Mouse (Mus musculus): Measurements from ENCODE around the gene Gmds. TPM values are rescaled to one million over a fixed set of nuclear protein-coding genes. Genes with fewer than 3 reads are reported as not detected.

Gene Gmds
- polyA plus RNA-seq, 1 experiment from 2014 or later: 24.7 TPM

DNA sequence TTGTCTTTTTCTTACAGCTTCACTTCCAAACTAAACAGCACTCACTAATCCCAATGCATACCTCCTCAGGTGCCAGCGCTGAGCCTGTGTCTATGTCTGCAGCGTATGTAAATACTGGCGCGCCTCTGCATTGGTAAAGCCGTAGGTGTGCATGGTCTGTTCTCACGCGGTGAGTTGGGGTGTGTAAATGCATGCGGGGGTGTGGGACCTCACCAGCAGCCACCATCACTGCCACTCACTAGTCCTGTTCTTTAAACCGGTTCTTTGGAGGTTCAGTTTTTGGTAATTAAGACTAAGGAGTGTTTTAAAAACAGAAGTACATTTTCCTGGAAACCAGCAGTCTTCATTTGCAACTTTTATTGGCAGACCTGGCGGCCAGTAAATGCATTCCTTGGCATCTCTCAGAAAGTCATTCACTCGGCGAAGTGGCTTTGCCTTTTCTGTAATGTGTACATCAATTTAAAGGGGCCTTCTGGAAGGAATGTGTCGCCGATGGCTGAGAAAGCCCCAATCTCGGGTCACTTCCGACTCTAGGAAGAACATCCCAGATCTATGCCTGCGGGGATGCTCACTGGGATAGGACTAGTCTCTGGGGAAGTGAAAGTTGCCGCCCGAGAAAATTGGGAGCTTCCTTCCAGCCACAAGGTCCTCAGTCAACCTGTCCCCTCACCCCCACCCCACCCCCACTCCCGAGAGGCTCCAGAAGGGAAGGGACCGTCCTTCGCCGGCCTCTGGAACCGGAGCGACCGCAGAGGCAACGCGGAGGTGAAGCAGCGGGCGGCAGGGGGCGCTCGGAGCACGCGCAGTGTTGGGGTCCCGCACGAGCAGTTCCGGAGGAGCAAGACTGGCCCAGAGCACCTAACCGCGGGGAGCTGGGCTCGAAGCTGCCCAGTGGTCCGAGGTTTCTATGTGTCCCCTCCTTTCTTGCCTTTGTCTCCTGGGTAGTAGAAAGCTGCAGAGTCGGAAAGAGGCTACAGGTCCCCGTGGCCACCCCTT is 537.7 kb downstream of the Gmds start:
- no peaks in the 10 kb centered on the region for H3K36me3 ChIP-seq
- peak overlapping the region; percentile 75 for H3K4me2 ChIP-seq
- H3K27me3 ChIP-seq (replicated peaks): peaks cover 92% of the 10 kb centered on the region
- peak; percentile 48; the same call in 1 of the 2 replicates for ATAC-seq (ENCODE audit: extremely low read depth, insufficient number of reproducible peaks, low FRiP score, low TSS enrichment)
- H3K27ac ChIP-seq (replicated peaks): no peak overlapping the region
- H3K4me1 ChIP-seq: peaks cover 41% of the 10 kb centered on the region
- no peaks in the 10 kb centered on the region for H3K9me3 ChIP-seq
- WGBS: 2% methylated on average over 43 of the region's 43 CpGs
- peak overlapping the region; percentile 65 for H3K9ac ChIP-seq
- H3K4me3 ChIP-seq: peak overlapping the region; percentile 46

GRCm38 (mm10) chr13:31798075-31798474 is 540.5 kb downstream of the Gmds start:
- Histone ChIP-seq H3K9ac (no peak overlapping the region), H3K4me2 (peak overlapping the region; percentile 50), H3K4me1 (peaks cover 31% of the 10 kb centered on the region), H3K36me3 (no peaks in the 10 kb centered on the region), H3K9me3 (no peaks in the 10 kb centered on the region), H3K4me3 (peak overlapping the region; percentile 10; the same call in 1 of the 2 replicates), H3K27ac (replicated peaks) (no peak overlapping the region), H3K27me3 (replicated peaks) (peaks cover 82% of the 10 kb centered on the region)
- no peak for ATAC-seq (ENCODE audit: extremely low read depth, insufficient number of reproducible peaks, low FRiP score, low TSS enrichment)
- 3% methylated on average over 9 of the region's 9 CpGs for WGBS

DNA sequence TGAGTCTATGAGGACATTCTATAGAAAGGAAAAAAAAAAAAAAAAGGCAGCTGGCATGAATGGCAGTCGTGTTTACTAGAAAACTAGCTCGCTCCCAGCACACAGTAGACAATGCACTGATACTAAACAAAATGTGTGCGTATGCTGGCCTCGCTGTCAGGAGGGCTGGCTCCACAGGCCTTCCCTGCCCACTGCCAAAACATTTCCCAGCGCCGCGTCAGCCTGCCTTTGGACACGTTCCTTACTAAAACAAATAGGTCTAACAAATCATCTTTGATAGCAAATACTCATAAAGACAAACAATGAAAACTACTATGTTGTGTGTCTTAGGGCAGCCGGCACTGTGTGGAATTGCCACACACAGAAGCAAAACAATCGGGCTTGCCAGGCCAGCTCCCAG is 541.2 kb downstream of the Gmds start:
- Histone ChIP-seq H3K27me3 (replicated peaks) (peaks cover 74% of the 10 kb centered on the region), H3K9ac (no peak overlapping the region), H3K4me1 (peaks cover 32% of the 10 kb centered on the region), H3K9me3 (no peaks in the 10 kb centered on the region), H3K36me3 (no peaks in the 10 kb centered on the region), H3K4me3 (0 out of 2 replicates have a peak overlapping the region, but pooled peaks have one; percentile 10), H3K27ac (replicated peaks) (no peak overlapping the region), H3K4me2 (peak overlapping the region; percentile 50)
- 44% methylated on average over 10 of the region's 10 CpGs for WGBS
- ATAC-seq (ENCODE audit: extremely low read depth, insufficient number of reproducible peaks, low FRiP score, low TSS enrichment): no peak

- H3K4me2 ChIP-seq: peak overlapping the region; percentile 66
- no peaks in the 10 kb centered on the region for H3K9me3 ChIP-seq
- peaks cover 35% of the 10 kb centered on the region for H3K27me3 ChIP-seq (replicated peaks)
- peak overlapping the region; percentile 39 for H3K4me3 ChIP-seq
- 12% methylated on average over 5 of the region's 5 CpGs for WGBS
- no peak for ATAC-seq (ENCODE audit: extremely low read depth, insufficient number of reproducible peaks, low FRiP score, low TSS enrichment)
- H3K4me1 ChIP-seq: peaks cover 13% of the 10 kb centered on the region
- H3K9ac ChIP-seq: 0 out of 2 replicates have a peak overlapping the region, but pooled peaks have one; percentile 4
- no peak overlapping the region for H3K27ac ChIP-seq (replicated peaks)
- H3K36me3 ChIP-seq: no peaks in the 10 kb centered on the region
Measured at GRCm38 (mm10) chr13:31793163-31793562, 545.4 kb downstream of the Gmds start.

- peak overlapping the region; percentile 39 for H3K4me3 ChIP-seq
Measured at GRCm38 (mm10) chr13:31792480-31793132, 545.9 kb downstream of the Gmds start.

GRCm38 (mm10) chr13:31784757-31785156 is 553.8 kb downstream of the Gmds start:
- 68% methylated on average over 7 of the region's 7 CpGs for WGBS
- no peaks in the 10 kb centered on the region for H3K9me3 ChIP-seq
- no peaks in the 10 kb centered on the region for H3K27me3 ChIP-seq (replicated peaks)
- H3K36me3 ChIP-seq: no peaks in the 10 kb centered on the region
- H3K4me1 ChIP-seq: no peaks in the 10 kb centered on the region
- H3K4me3 ChIP-seq: no peak overlapping the region
- H3K4me2 ChIP-seq: no peak overlapping the region
- no peak overlapping the region for H3K27ac ChIP-seq (replicated peaks)
- no peak for ATAC-seq (ENCODE audit: extremely low read depth, insufficient number of reproducible peaks, low FRiP score, low TSS enrichment)
- no peak overlapping the region for H3K9ac ChIP-seq

More at GRCm38 (mm10) chr13:31792480-31793132, 545.9 kb downstream of the Gmds start:
- 6% methylated on average over 17 of the region's 17 CpGs for WGBS
- Histone ChIP-seq H3K27me3 (replicated peaks) (peaks cover 30% of the 10 kb centered on the region), H3K4me1 (peaks cover 9% of the 10 kb centered on the region), H3K9ac (0 out of 2 replicates have a peak overlapping the region, but pooled peaks have one; percentile 4), H3K27ac (replicated peaks) (no peak overlapping the region), H3K4me2 (peak overlapping the region; percentile 66), H3K36me3 (no peaks in the 10 kb centered on the region), H3K9me3 (no peaks in the 10 kb centered on the region)
- no peak for ATAC-seq (ENCODE audit: extremely low read depth, insufficient number of reproducible peaks, low FRiP score, low TSS enrichment)

DNA sequence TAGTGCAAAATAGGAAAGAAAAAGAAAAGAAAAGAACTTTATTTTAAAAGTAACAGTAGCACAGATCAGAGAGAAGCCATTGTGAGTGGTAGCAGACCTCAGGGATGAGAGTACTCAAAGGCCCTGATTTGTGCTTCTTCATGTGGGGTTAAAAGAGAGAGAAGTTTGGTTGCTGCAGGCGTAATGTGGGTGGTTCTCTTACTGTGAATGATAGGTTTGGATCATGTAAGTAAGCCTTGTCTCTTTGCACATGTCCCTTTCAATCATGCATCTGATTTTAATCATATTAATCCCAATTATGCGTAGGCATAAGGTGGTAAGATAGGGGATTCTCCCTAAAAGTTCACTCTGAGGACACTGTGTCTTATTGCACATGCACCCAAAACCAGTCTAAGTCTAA is 556.5 kb downstream of the Gmds start:
- 73% methylated on average over 2 of the region's 2 CpGs for WGBS
- H3K27me3 ChIP-seq (replicated peaks): no peaks in the 10 kb centered on the region
- no peak for ATAC-seq (ENCODE audit: extremely low read depth, insufficient number of reproducible peaks, low FRiP score, low TSS enrichment)

GRCm38 (mm10) chr13:31780299-31780698 is 558.2 kb downstream of the Gmds start:
- H3K4me1 ChIP-seq: no peaks in the 10 kb centered on the region
- 76% methylated on average over 3 of the region's 3 CpGs for WGBS
- no peak overlapping the region for H3K27ac ChIP-seq (replicated peaks)
- H3K27me3 ChIP-seq (replicated peaks): no peaks in the 10 kb centered on the region
- no peak for ATAC-seq (ENCODE audit: extremely low read depth, insufficient number of reproducible peaks, low FRiP score, low TSS enrichment)
- no peak overlapping the region for H3K4me3 ChIP-seq
- no peak overlapping the region for H3K9ac ChIP-seq
- no peak overlapping the region for H3K4me2 ChIP-seq
- no peaks in the 10 kb centered on the region for H3K36me3 ChIP-seq
- H3K9me3 ChIP-seq: no peaks in the 10 kb centered on the region

More for the DNA sequence above, 556.5 kb downstream of the Gmds start:
- no peak overlapping the region for H3K9ac ChIP-seq
- H3K4me3 ChIP-seq: no peak overlapping the region
- no peak overlapping the region for H3K4me2 ChIP-seq
- no peaks in the 10 kb centered on the region for H3K36me3 ChIP-seq
- H3K27ac ChIP-seq (replicated peaks): no peak overlapping the region
- H3K9me3 ChIP-seq: no peaks in the 10 kb centered on the region
- no peaks in the 10 kb centered on the region for H3K4me1 ChIP-seq

DNA sequence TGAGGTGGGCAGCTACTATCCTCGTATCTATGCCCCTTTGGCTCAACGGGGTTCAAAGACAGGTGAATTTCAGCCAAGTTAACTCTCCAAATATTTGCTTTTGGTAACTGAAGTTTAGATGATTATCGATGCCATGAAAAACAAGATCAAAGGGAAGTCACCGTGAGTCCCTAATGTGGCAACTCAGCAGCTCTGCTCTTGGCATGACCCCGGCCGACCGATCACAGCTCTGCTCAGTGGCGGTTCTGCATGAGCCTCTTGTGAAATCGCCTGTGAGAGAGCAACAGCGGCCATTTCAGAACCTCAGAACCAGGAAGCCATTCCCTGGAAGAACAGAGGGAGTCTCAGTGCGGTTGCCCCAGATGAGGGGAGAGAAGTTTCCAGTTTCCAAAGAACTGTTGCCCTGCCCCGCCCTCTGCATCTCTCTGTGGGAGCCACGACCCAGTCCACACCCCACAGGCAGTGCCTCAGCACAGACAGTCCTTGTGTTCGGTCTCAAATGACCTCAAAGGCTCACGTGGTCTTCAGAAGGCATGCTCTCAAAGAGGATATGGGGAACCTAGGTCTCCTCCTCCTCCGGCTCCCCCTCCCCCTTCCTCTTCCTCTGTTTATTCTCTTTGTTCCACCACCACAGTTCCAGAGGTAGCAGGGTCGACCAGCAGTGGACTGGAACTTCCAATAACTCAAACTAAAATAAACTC is 559.1 kb downstream of the Gmds start:
- Histone ChIP-seq H3K4me1 (no peaks in the 10 kb centered on the region), H3K4me2 (no peak overlapping the region), H3K27ac (replicated peaks) (no peak overlapping the region), H3K9ac (no peak overlapping the region), H3K27me3 (replicated peaks) (no peaks in the 10 kb centered on the region), H3K9me3 (no peaks in the 10 kb centered on the region), H3K36me3 (no peaks in the 10 kb centered on the region), H3K4me3 (no peak overlapping the region)
- WGBS: 59% methylated on average over 17 of the region's 17 CpGs
- no peak for ATAC-seq (ENCODE audit: extremely low read depth, insufficient number of reproducible peaks, low FRiP score, low TSS enrichment)

DNA sequence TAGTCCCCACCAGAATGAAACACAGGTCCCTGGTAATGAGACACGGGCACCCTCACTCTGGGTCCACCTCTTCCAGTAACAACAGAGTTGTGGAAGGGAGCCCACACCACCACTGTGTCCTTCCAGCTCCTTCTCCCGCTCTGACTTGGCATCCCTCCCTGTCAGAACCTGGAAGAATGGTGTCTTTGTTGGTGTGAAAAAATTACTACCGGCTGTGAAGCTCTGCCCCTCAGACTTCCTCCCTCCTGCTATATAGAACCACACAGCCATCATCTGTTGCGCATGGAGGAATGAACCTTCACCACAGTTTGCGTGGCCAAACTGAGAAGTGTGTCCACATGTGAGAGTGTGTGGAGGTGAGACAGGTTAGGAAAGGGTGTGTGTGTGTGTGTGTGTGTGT is 562.8 kb downstream of the Gmds start:
- no peaks in the 10 kb centered on the region for H3K36me3 ChIP-seq
- H3K9ac ChIP-seq: no peak overlapping the region
- H3K9me3 ChIP-seq: no peaks in the 10 kb centered on the region
- no peak overlapping the region for H3K4me2 ChIP-seq
- 70% methylated on average over 5 of the region's 5 CpGs for WGBS
- no peak overlapping the region for H3K4me3 ChIP-seq
- no peak overlapping the region for H3K27ac ChIP-seq (replicated peaks)
- H3K27me3 ChIP-seq (replicated peaks): no peaks in the 10 kb centered on the region
- ATAC-seq (ENCODE audit: extremely low read depth, insufficient number of reproducible peaks, low FRiP score, low TSS enrichment): no peak
- no peaks in the 10 kb centered on the region for H3K4me1 ChIP-seq

DNA sequence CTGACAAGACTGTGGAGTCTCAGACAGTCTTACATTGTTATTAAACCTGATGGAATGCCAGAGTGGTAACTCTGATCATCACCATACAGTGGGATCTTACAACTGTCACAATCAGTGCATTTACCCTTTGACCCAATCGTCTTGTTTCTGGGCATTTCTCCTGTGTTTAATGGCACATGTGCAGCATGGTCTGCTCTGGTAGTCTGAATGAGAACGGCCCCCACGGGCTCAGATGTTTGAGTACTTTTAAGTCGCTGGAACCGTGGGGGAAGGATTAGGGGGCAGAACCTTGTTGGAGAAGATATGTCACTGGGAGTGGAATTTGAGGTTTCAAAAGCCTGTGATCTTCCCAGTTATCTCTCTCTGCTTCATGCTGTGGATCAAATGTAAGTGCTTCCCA is 565.7 kb downstream of the Gmds start:
- Histone ChIP-seq H3K4me3 (no peak overlapping the region), H3K4me1 (no peaks in the 10 kb centered on the region), H3K4me2 (no peak overlapping the region), H3K9ac (no peak overlapping the region), H3K27me3 (replicated peaks) (no peaks in the 10 kb centered on the region), H3K36me3 (no peaks in the 10 kb centered on the region), H3K9me3 (no peaks in the 10 kb centered on the region), H3K27ac (replicated peaks) (no peak overlapping the region)
- ATAC-seq (ENCODE audit: extremely low read depth, insufficient number of reproducible peaks, low FRiP score, low TSS enrichment): no peak
- 58% methylated on average over 5 of the region's 5 CpGs for WGBS
